Mouse (Mus musculus) E14TG2a.4 (cell line): ENCODE measurements around the gene Rnf207.

Experiments used
- H3K27me3 ChIP-seq: 2 replicates; pipeline ENCODE4 v1.6.1; 2014; ENCODE audit warnings: low read length, control low read depth; ENCODE audit not compliant: insufficient read depth
- H3K36me3 ChIP-seq: 2 replicates; pipeline ENCODE4 v1.6.1; 2014; ENCODE audit warnings: low read length, control low read depth; ENCODE audit not compliant: insufficient read depth
- H3K4me1 ChIP-seq: replicated peaks from 2 replicates; pipeline ENCODE4 v1.6.1; 2014; ENCODE audit warnings: low read depth, low read length, control low read depth
- H3K4me3 ChIP-seq: replicated peaks from 2 replicates; pipeline ENCODE4 v1.5.1; 2014; ENCODE audit warnings: mild to moderate bottlenecking, low read length
- H3K9me3 ChIP-seq: 2 replicates; pipeline ENCODE4 v1.6.1; 2014; ENCODE audit warnings: low read length, control low read depth
- CTCF ChIP-seq: conservative IDR thresholded peaks from 2 replicates; pipeline ENCODE4 v1.5.1; 2014; ENCODE audit warnings: low read length
- NANOG ChIP-seq: IDR thresholded peaks from 2 replicates; pipeline ENCODE4 v1.6.1; 2014; ENCODE audit warnings: borderline replicate concordance, low read length, mixed read lengths
- POU5F1 ChIP-seq: IDR thresholded peaks from 2 replicates; pipeline ENCODE4 v1.6.1; 2014; ENCODE audit warnings: low read length, borderline replicate concordance

The Rnf207 gene

DNA sequence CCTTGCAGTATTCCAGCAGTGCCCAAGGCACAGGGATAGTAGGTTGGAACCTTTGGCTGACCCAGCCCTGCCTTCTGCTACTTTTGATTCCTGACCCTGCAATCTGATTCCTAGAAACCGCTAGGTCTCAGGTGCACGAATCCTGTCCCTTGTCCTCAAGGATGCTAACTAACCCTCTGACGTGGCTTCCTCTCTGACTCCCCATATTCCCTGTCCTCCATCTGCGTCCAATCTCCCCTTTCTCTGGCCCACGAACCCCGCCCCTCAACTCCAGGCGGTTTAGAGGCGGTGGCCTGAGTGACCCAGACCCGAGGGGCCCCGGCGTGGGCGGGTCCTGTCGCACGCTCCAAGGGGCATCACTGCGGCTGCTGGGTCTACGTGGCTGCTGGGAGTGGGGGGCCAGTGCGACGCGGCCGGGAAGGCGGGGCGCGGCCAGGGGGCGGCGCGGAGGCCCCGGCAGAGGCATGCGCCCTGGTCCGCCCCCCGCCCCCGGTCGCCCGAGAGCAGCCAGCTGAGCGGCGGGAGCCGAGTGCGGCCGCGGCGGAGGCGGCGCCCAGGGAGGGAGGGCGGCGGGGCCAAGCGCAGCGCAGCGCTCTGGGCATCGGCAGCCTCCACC lies 45.1 kb downstream of the Rnf207 start, which contains the start of gene Gpr153:
TSS of gene Gpr153 (plus strand) at position 612 of the 616 bp plus-strand sequence.
- no peaks in the 10 kb centered on the region for H3K9me3 ChIP-seq
- no peak for TF ChIP-seq CTCF
- TF ChIP-seq NANOG: no peak
- TF ChIP-seq POU5F1: no peak
- H3K4me1 ChIP-seq: peaks cover 78% of the 10 kb centered on the region
- peaks cover 18% of the 10 kb centered on the region for H3K36me3 ChIP-seq
- peak within 1 kb of the TSS; percentile 87 for H3K4me3 ChIP-seq
- peaks cover 26% of the 10 kb centered on the region for H3K27me3 ChIP-seq

- Histone ChIP-seq H3K36me3 (peaks cover 21% of the 10 kb centered on the region), H3K4me3 (peak overlapping the region; percentile 87), H3K27me3 (peaks cover 26% of the 10 kb centered on the region), H3K4me1 (peaks cover 76% of the 10 kb centered on the region), H3K9me3 (no peaks in the 10 kb centered on the region)
- TF ChIP-seq NANOG: no peak
- no peak for TF ChIP-seq CTCF
- no peak for TF ChIP-seq POU5F1
These were observed 45.6 kb downstream of the Rnf207 start for GRCm38 (mm10) chr4:152273191-152273590.

GRCm38 (mm10) chr4:152272449-152273049 lies 46.2 kb downstream of the Rnf207 start:
- peaks cover 74% of the 10 kb centered on the region for H3K4me1 ChIP-seq
- peaks cover 26% of the 10 kb centered on the region for H3K27me3 ChIP-seq

GRCm38 (mm10) chr4:152272006-152272405 lies 46.8 kb downstream of the Rnf207 start:
- Histone ChIP-seq H3K36me3 (peaks cover 30% of the 10 kb centered on the region), H3K4me1 (peaks cover 70% of the 10 kb centered on the region), H3K27me3 (peaks cover 26% of the 10 kb centered on the region), H3K9me3 (no peaks in the 10 kb centered on the region), H3K4me3 (no peak overlapping the region)
- TF ChIP-seq CTCF (no peak), NANOG (no peak), POU5F1 (no peak)

More at GRCm38 (mm10) chr4:152272449-152273049, 46.2 kb downstream of the Rnf207 start:
- Histone ChIP-seq H3K36me3 (peaks cover 27% of the 10 kb centered on the region), H3K4me3 (no peak overlapping the region), H3K9me3 (no peaks in the 10 kb centered on the region)
- TF ChIP-seq NANOG (no peak), POU5F1 (no peak)

DNA sequence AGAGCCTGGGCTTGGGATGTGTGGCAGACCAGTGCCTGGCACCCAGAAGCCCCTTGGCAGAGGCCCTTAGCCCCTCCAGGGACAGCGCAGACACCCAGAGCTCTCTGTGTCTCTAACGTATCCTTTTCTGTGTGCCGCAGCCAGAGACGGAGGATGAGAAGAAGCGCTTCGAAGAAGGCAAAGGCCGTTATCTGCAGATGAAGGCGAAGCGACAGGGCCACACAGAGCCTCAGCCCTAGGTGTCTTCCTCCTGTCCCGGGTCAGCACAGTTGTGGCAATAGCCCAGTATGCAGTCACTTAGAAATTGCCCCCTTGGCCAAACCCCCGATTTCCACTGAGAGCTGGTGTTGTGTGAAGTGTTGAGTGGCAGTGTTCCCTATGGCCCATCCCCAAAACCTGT lies 47.5 kb downstream of the Rnf207 start:
- no peak overlapping the region for H3K4me3 ChIP-seq
- TF ChIP-seq NANOG: no peak
- no peak for TF ChIP-seq POU5F1
- TF ChIP-seq CTCF: no peak
- peaks cover 66% of the 10 kb centered on the region for H3K4me1 ChIP-seq
- H3K27me3 ChIP-seq: peaks cover 26% of the 10 kb centered on the region
- peaks cover 30% of the 10 kb centered on the region for H3K36me3 ChIP-seq
- no peaks in the 10 kb centered on the region for H3K9me3 ChIP-seq

- H3K9me3 ChIP-seq: no peaks in the 10 kb centered on the region
- H3K4me1 ChIP-seq: peaks cover 67% of the 10 kb centered on the region
- no peak overlapping the region for H3K4me3 ChIP-seq
These were observed 48.2 kb downstream of the Rnf207 start for GRCm38 (mm10) chr4:152270599-152270998.

DNA sequence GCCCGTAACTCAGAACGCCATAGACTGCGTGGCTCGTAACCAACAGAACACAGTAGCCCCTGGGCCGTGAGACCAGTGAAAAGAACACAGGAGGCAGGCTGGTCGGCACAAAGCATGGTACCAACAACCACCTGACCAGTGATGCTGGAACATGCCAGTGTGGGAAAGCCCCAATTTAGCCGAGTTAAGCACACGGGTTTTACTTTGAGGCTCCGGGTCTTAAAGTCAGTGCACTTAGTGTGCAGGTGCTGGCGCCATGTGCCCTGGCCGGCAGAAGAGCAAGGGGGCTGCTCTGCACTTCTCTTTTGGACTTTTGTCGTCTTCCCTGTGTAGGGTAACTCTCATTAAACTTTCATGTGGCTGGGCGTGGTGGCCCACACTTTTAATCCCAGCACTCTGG lies 48.8 kb downstream of the Rnf207 start:
- H3K9me3 ChIP-seq: no peaks in the 10 kb centered on the region
- TF ChIP-seq NANOG (no peak), POU5F1 (no peak), CTCF (no peak)
- peaks cover 40% of the 10 kb centered on the region for H3K36me3 ChIP-seq
- peaks cover 65% of the 10 kb centered on the region for H3K4me1 ChIP-seq
- 0 out of 2 replicates have a peak overlapping the region, but pooled peaks have one; percentile 4 for H3K4me3 ChIP-seq
- peaks cover 14% of the 10 kb centered on the region for H3K27me3 ChIP-seq

More at GRCm38 (mm10) chr4:152270599-152270998, 48.2 kb downstream of the Rnf207 start:
- H3K27me3 ChIP-seq: peaks cover 20% of the 10 kb centered on the region
- no peak for TF ChIP-seq CTCF
- TF ChIP-seq POU5F1: no peak
- TF ChIP-seq NANOG: no peak
- H3K36me3 ChIP-seq: peaks cover 37% of the 10 kb centered on the region

GRCm38 (mm10) chr4:152267748-152268369 lies 50.9 kb downstream of the Rnf207 start:
- no peaks in the 10 kb centered on the region for H3K9me3 ChIP-seq

More at GRCm38 (mm10) chr4:152267748-152268369, 50.9 kb downstream of the Rnf207 start:
- TF ChIP-seq POU5F1 (no peak), NANOG (no peak), CTCF (no peak)
- Histone ChIP-seq H3K27me3 (no peaks in the 10 kb centered on the region), H3K4me3 (no peak overlapping the region), H3K36me3 (peaks cover 40% of the 10 kb centered on the region), H3K4me1 (peaks cover 69% of the 10 kb centered on the region)
